ENCODE assay signal across 25 mouse cellular contexts in the genomic region with DNA sequence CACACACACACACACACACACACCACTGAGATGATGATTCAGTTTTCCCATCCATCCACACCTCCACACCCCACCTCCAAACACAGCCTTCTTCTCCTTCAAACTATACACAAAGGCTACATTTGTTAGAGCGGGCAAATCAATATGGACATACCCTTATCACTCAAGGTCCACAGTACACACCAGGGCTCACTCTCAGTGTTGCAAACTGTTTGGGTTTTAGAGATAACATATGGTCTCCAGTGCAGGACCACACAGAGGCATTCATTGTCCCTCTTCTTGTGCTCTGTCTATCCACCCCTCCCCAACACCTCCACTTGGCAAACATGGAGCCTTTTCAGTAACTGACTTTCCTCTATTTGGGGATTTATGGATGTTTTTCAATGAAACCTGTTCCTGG. TPM values are rescaled to one million over a fixed set of nuclear protein-coding genes. Genes with fewer than 3 reads are reported as not detected.
A peak's percentile ranks its signal among the peaks of the same experiment; 100 is the strongest.
DNase-seq lines count a peak whose midpoint lies in the region; ATAC-seq and TF ChIP-seq lines count a peak whose summit lies in the region.
"Had no signal": no experiment of that assay in that cellular context is flagged by ENCODE, and none has a peak within 500 bp of the region (broad histone marks: within the 10 kb centered on the region; RNA-seq: fewer than 3 reads in every experiment).

No protein-coding gene starts in this region.

- H3K27ac ChIP-seq in midbrain, embryonic 11.5 days (ENCODE audit: low read depth, low read length): no peak overlapping the region
- H3K27ac ChIP-seq in midbrain, embryonic 10.5 days (replicated peaks): no peak overlapping the region
- H3K27ac ChIP-seq in liver, postnatal 0 days (ENCODE audit: low read depth): no peak overlapping the region
- H3K27ac ChIP-seq: embryonic facial prominence, embryonic 13.5 days; forebrain, embryonic 15.5 days; hindbrain, embryonic 13.5 days; kidney, embryonic 15.5 days; midbrain, embryonic 12.5 days; neural tube, embryonic 12.5 days had no signal

- TF ChIP-seq CTCF in liver, postnatal 0 days (IDR thresholded peaks at IDR 0.05; ENCODE audit: low read depth): no peak

- peak; percentile 12 for DNase-seq in midbrain, embryonic 11.5 days (ENCODE audit: low spot score, missing footprints)
- DNase-seq in midbrain, embryonic 10.5 days (ENCODE audit: low spot score): no peak
- DNase-seq in liver: peak; percentile 10
- DNase-seq in liver, postnatal 0 days: no peak
- DNase-seq in gastrocnemius, adult 8-10 months (ENCODE audit: low spot score in 2 of 2): no peak
- no peak for DNase-seq in layer of hippocampus, postnatal 36 days
- no peak for DNase-seq in yolk sac, embryonic 10.5 days (ENCODE audit: low spot score)
- DNase-seq: B cell, adult 2 months; cerebellum, postnatal 10 days; gastrocnemius, postnatal 36 days; heart, postnatal 10 days; kidney, postnatal 4 days; lung, adult 18-20 months; right cerebral cortex, adult 18-20 months; thymus, adult 2 months had no signal

- H3K9ac ChIP-seq in midbrain, embryonic 11.5 days (ENCODE audit: low read length): no peak overlapping the region
- H3K9ac ChIP-seq in liver, postnatal 0 days (replicated peaks): no peak overlapping the region
- H3K9ac ChIP-seq: embryonic facial prominence, embryonic 13.5 days; forebrain, embryonic 15.5 days; hindbrain, embryonic 13.5 days; kidney, embryonic 15.5 days; midbrain, embryonic 12.5 days; neural tube, embryonic 12.5 days had no signal

- peak; percentile 38 for TF ChIP-seq EP300 in liver, postnatal 0 days (IDR thresholded peaks at IDR 0.05; ENCODE audit: low read depth)

- H3K4me3 ChIP-seq in midbrain, embryonic 11.5 days (ENCODE audit: low read depth, low read length): no peak overlapping the region
- no peak overlapping the region for H3K4me3 ChIP-seq in midbrain, embryonic 10.5 days
- H3K4me3 ChIP-seq in liver, postnatal 0 days (ENCODE audit: low read depth, low read length): no peak overlapping the region
- H3K4me3 ChIP-seq: embryonic facial prominence, embryonic 13.5 days; forebrain, embryonic 15.5 days; hindbrain, embryonic 13.5 days; kidney, embryonic 15.5 days; midbrain, embryonic 12.5 days; neural tube, embryonic 12.5 days had no signal

- no peak for ATAC-seq in midbrain, embryonic 11.5 days (ENCODE audit: low FRiP score)
- ATAC-seq in liver, postnatal 0 days: peak; percentile 77
- ATAC-seq: forebrain, embryonic 15.5 days; inflammation-experienced regulatory T-cells, adult 6 months had no signal

- H3K4me1 ChIP-seq in midbrain, embryonic 11.5 days (ENCODE audit: control insufficient read depth, insufficient read depth, low read length): no peaks in the 10 kb centered on the region
- peaks cover 7% of the 10 kb centered on the region for H3K4me1 ChIP-seq in midbrain, embryonic 10.5 days
- H3K4me1 ChIP-seq in liver, postnatal 0 days (ENCODE audit: insufficient read depth): peaks cover 16% of the 10 kb centered on the region
- H3K4me1 ChIP-seq: embryonic facial prominence, embryonic 13.5 days; forebrain, embryonic 15.5 days; hindbrain, embryonic 13.5 days; neural tube, embryonic 12.5 days had no signal

- H3K27me3 ChIP-seq in midbrain, embryonic 11.5 days (ENCODE audit: control insufficient read depth, insufficient read depth, low read length): no peaks in the 10 kb centered on the region
- H3K27me3 ChIP-seq in midbrain, embryonic 10.5 days (ENCODE audit: low read depth, poor library complexity, severe bottlenecking): no peaks in the 10 kb centered on the region
- no peaks in the 10 kb centered on the region for H3K27me3 ChIP-seq in liver, postnatal 0 days (ENCODE audit: insufficient read depth, low read length)
- H3K27me3 ChIP-seq: embryonic facial prominence, embryonic 13.5 days; forebrain, embryonic 15.5 days; hindbrain, embryonic 13.5 days; kidney, embryonic 15.5 days; midbrain, embryonic 12.5 days; neural tube, embryonic 12.5 days had no signal

- no peaks in the 10 kb centered on the region for H3K36me3 ChIP-seq in midbrain, embryonic 11.5 days (ENCODE audit: control insufficient read depth, insufficient read depth, low read length)
- H3K36me3 ChIP-seq in midbrain, embryonic 10.5 days: no peaks in the 10 kb centered on the region
- no peaks in the 10 kb centered on the region for H3K36me3 ChIP-seq in liver, postnatal 0 days (replicated peaks; ENCODE audit: insufficient read depth, low read length)
- H3K36me3 ChIP-seq: embryonic facial prominence, embryonic 13.5 days; forebrain, embryonic 15.5 days; hindbrain, embryonic 13.5 days; kidney, embryonic 15.5 days; midbrain, embryonic 12.5 days; neural tube, embryonic 12.5 days had no signal

- H3K4me2 ChIP-seq in midbrain, embryonic 11.5 days: no peak overlapping the region
- H3K4me2 ChIP-seq in liver, postnatal 0 days (ENCODE audit: low read depth, low read length): no peak overlapping the region
- H3K4me2 ChIP-seq: embryonic facial prominence, embryonic 13.5 days; forebrain, embryonic 15.5 days; heart, embryonic 11.5 days; hindbrain, embryonic 13.5 days; kidney, embryonic 15.5 days; midbrain, embryonic 12.5 days; neural tube, embryonic 12.5 days had no signal

- no peaks in the 10 kb centered on the region for H3K9me3 ChIP-seq in midbrain, embryonic 11.5 days (ENCODE audit: control insufficient read depth, low read length)
- no peaks in the 10 kb centered on the region for H3K9me3 ChIP-seq in midbrain, embryonic 10.5 days (replicated peaks)
- H3K9me3 ChIP-seq in liver, postnatal 0 days (ENCODE audit: low read length): peaks cover 6% of the 10 kb centered on the region; the same call in 1 of the 2 replicates
- H3K9me3 ChIP-seq: embryonic facial prominence, embryonic 13.5 days; forebrain, embryonic 15.5 days; kidney, embryonic 15.5 days; midbrain, embryonic 12.5 days; neural tube, embryonic 12.5 days had no signal

- WGBS in midbrain, embryonic 11.5 days: 92% methylated on average over 1 of the region's 1 CpGs
- WGBS in midbrain, embryonic 10.5 days: 90% methylated on average over 1 of the region's 1 CpGs
- WGBS in liver, postnatal 0 days (ENCODE audit: insufficient replicate concordance): 42% methylated on average over 1 of the region's 1 CpGs

RNA-seq across cellular contexts. Expression of a gene that starts 29.7 kb away (rescaled TPM):
- polyA plus RNA-seq in midbrain, embryonic 11.5 days (2014; fragmentation: Nextera tagmentation; extraction: Ambion mirVana): not detected in 2 replicates
- polyA plus RNA-seq in midbrain, embryonic 10.5 days (2016; fragmentation: Nextera tagmentation; extraction: Ambion mirVana): not detected in 2 replicates
- polyA plus RNA-seq in liver, postnatal 0 days (2015; fragmentation: Nextera tagmentation; extraction: Ambion mirVana): 104 and 108 TPM in 2 replicates
- total RNA-seq in gastrocnemius, adult 8-10 months (2022): not detected
- under 1 TPM in 1 of 2 experiments, not detected in 1; 0.25 TPM for total RNA-seq in layer of hippocampus, postnatal 36 days (2021)
- total RNA-seq: adrenal gland, adult 18-20 months; gastrocnemius, postnatal 36 days; monocyte, adult 5-6 weeks had no signal
- polyA plus RNA-seq: forebrain, embryonic 15.5 days; hindbrain, embryonic 13.5 days; inflammation-experienced regulatory T-cells, adult 6 months; midbrain, embryonic 12.5 days; neural tube, embryonic 12.5 days had no signal

Comparison
In these comparisons a context has a peak if more than half of its experiments do, and no peak if none do; other contexts are left out.
1. DNase-seq: peak in midbrain, embryonic 11.5 days (single experiment) and liver (single experiment); none in midbrain, embryonic 10.5 days (single experiment), liver, postnatal 0 days (single experiment), gastrocnemius, adult 8-10 months (0 of 2), layer of hippocampus, postnatal 36 days (0 of 2) and yolk sac, embryonic 10.5 days (single experiment).
2. RNA of a gene that starts 29.7 kb away (polyA plus RNA-seq): 104 to 108 TPM in liver, postnatal 0 days; not detected in midbrain, embryonic 11.5 days and not detected in midbrain, embryonic 10.5 days; every median in the first group is over 100 times any median in the second.